Mouse (Mus musculus) heart, adult 2 months (tissue): Measurements from ENCODE around the gene E130308A19Rik. TPM values are rescaled to one million over a fixed set of nuclear protein-coding genes. Genes with fewer than 3 reads are reported as not detected.

Source experiments
- DNase-seq, 2 experiments: peaks; one replicate each; pipeline ENCODE4 v3.0.0; 2021
- H3K27ac ChIP-seq: fragments of 200-600 bp; 2 replicates; pipeline ENCODE4 v1.8.1; 2022
- H3K27me3 ChIP-seq: fragments of 200-500 bp; 2 replicates; pipeline ENCODE4 v1.6.1; 2012; ENCODE audit warnings: mild to moderate bottlenecking, low read length, inconsistent platforms, mixed read lengths; ENCODE audit not compliant: control insufficient read depth, insufficient read depth
- H3K36me3 ChIP-seq: fragments of 200-500 bp; 2 replicates; pipeline ENCODE4 v1.6.1; 2012; ENCODE audit warnings: low read length, inconsistent platforms; ENCODE audit not compliant: control insufficient read depth, insufficient read depth
- H3K4me1 ChIP-seq: fragments of 200-500 bp; 2 replicates; pipeline ENCODE4 v1.6.1; 2011; ENCODE audit warnings: low read length; ENCODE audit not compliant: control insufficient read depth, insufficient read depth
- H3K4me3 ChIP-seq: fragments of 200-600 bp; 2 replicates; pipeline ENCODE4 v1.8.1; 2022
- H3K79me2 ChIP-seq: fragments of 200-500 bp; replicated peaks from 2 replicates; pipeline ENCODE4 v1.6.1; 2012; ENCODE audit warnings: mild to moderate bottlenecking, inconsistent platforms, low read length, moderate library complexity, mixed read lengths; ENCODE audit not compliant: control insufficient read depth, insufficient read depth
- H3K9ac ChIP-seq: fragments of 200-500 bp; 2 replicates; pipeline ENCODE4 v1.6.1; 2012; ENCODE audit warnings: low read depth, mild to moderate bottlenecking, control low read depth, inconsistent platforms, low read length, mixed read lengths
- CTCF ChIP-seq: fragments of 200-600 bp; IDR thresholded peaks from 2 replicates; pipeline ENCODE4 v1.8.1; 2022; ENCODE audit warnings: antibody characterized with exemption, mild to moderate bottlenecking, moderate library complexity
- EP300 ChIP-seq: fragments of 200-500 bp; IDR thresholded peaks from 2 replicates; pipeline ENCODE4 v1.6.1; 2011; ENCODE audit warnings: low read depth, low read length, control low read depth; ENCODE audit not compliant: insufficient read depth
- POLR2A ChIP-seq: fragments of 200-500 bp; IDR thresholded peaks from 2 replicates; pipeline ENCODE4 v1.6.1; 2011; ENCODE audit warnings: mild to moderate bottlenecking, low read depth, low read length, control low read depth; ENCODE audit not compliant: insufficient read depth
- WGBS: fragments of 180-500 bp; shearing (Covaris S2); methylation state at CpG from one replicate; pipeline ENCODE4 v1.1.7; 2018; 5-methylcytosine and 5-hydroxymethylcytosine counted together
- intact Hi-C: fragments of 180-260 bp; cut with DNase I; formaldehyde crosslinking; loops from one replicate; pipeline ENCODE4 v1.15.1; 2025
- polyA plus RNA-seq: library from polyadenylated mRNA; depleted of rRNA; stranded (reverse); fragments of >200 nt; gene quantifications from 2 replicates; pipeline ENCODE4 v1.2.3, GENCODE M21; 2012; rRNA removed
- total RNA-seq, 2 experiments: library from RNA; stranded (reverse); gene quantifications; 2 replicates each; pipeline ENCODE4 v1.2.3; 2021

Gene E130308A19Rik
- total and polyA plus RNA-seq, 3 experiments, result 3.8 to 7.2 (median 6.5) TPM

DNA sequence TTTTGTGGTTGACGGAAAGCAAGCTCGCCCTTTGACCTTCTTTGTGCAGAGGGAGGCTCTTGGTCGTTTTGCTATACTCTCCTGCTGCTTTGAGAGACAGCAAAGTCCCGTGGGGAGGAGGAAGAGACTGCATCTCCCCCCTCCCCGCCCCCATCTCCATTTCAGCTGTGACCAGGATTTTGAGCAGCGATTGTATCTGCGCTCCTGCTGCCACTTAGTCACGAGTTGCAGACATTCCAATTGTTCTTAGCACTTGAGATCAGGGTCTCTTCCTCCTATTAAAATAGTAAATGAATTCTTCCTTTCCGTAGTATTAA is 180.8 kb downstream of the E130308A19Rik start:
- peak overlapping the region; percentile 71 for H3K4me3 ChIP-seq
- H3K4me1 ChIP-seq, result peaks cover 7% of the 10 kb centered on the region
- H3K36me3 ChIP-seq, result no peaks in the 10 kb centered on the region
- 6% methylated on average over 9 of the region's 9 CpGs for WGBS
- H3K79me2 ChIP-seq, result peaks cover 6% of the 10 kb centered on the region; the same call in 1 of the 2 replicates
- peak overlapping the region; percentile 93 for H3K9ac ChIP-seq
- peak overlapping the region; percentile 85 for H3K27ac ChIP-seq
- DNase-seq, result no peak
- intact Hi-C loops, result loop anchor here (5.0 kb wide), 1 partner anchor 40 kb away; no protein-coding TSS in a partner anchor
- no peaks in the 10 kb centered on the region for H3K27me3 ChIP-seq
- no peak for TF ChIP-seq POLR2A
- TF ChIP-seq CTCF, result no peak
- no peak for TF ChIP-seq EP300

- no peak for TF ChIP-seq CTCF
- no peak for TF ChIP-seq POLR2A
- TF ChIP-seq EP300, result no peak
- no peak overlapping the region; the same call in 1 of the 2 replicates for H3K27ac ChIP-seq
- no peak for DNase-seq
- peaks cover 7% of the 10 kb centered on the region for H3K4me1 ChIP-seq
- H3K27me3 ChIP-seq, result no peaks in the 10 kb centered on the region
- WGBS, result 45% methylated on average over 2 of the region's 2 CpGs
- H3K36me3 ChIP-seq, result no peaks in the 10 kb centered on the region
- H3K9ac ChIP-seq, result no peak overlapping the region
- H3K4me3 ChIP-seq, result no peak overlapping the region
- intact Hi-C loops, result loop anchor here (5.0 kb wide), 1 partner anchor 40 kb away; no protein-coding TSS in a partner anchor
- H3K79me2 ChIP-seq, result peaks cover 6% of the 10 kb centered on the region; the same call in 1 of the 2 replicates
Measured at GRCm38 (mm10) chr4:59807521-59807920, 181.5 kb downstream of the E130308A19Rik start.

GRCm38 (mm10) chr4:59808396-59808795 is 182.4 kb downstream of the E130308A19Rik start:
- H3K79me2 ChIP-seq, result peaks cover 6% of the 10 kb centered on the region; the same call in 1 of the 2 replicates
- TF ChIP-seq POLR2A (no peak), CTCF (peak; percentile 45)
- H3K4me1 ChIP-seq, result peaks cover 7% of the 10 kb centered on the region
- H3K27me3 ChIP-seq, result no peaks in the 10 kb centered on the region
- no peak overlapping the region for H3K27ac ChIP-seq
- H3K36me3 ChIP-seq, result no peaks in the 10 kb centered on the region
- no peak overlapping the region for H3K4me3 ChIP-seq
- no peak overlapping the region for H3K9ac ChIP-seq
- WGBS, result 79% methylated on average over 5 of the region's 5 CpGs
- intact Hi-C loops, result loop anchor here (5.0 kb wide), 1 partner anchor 39 kb away; no protein-coding TSS in a partner anchor
- DNase-seq, result peak in 1 of 2 experiments; percentile 40

Other genes starting within 250 kb of the E130308A19Rik start
- gene Susd1, start 187.6 kb upstream of the E130308A19Rik start, total RNA-seq, result 1 to 10 TPM; 1.5 to 1.6 TPM
- gene Susd1, start 187.6 kb upstream of the E130308A19Rik start, polyA plus RNA-seq, result 2.3 and 3.4 TPM in 2 replicates
- 10 to 100 TPM; 25.0 to 27.0 TPM for gene Ptbp3, start 76.8 kb upstream of the E130308A19Rik start, total RNA-seq
- 13.2 and 23.3 TPM in 2 replicates for gene Ptbp3, start 76.8 kb upstream of the E130308A19Rik start, polyA plus RNA-seq
- 100 to 1,000 TPM; 211 to 225 TPM for gene Hsdl2, start 44.6 kb upstream of the E130308A19Rik start, total RNA-seq
- 84.0 and 186 TPM in 2 replicates for gene Hsdl2, start 44.6 kb upstream of the E130308A19Rik start, polyA plus RNA-seq
- gene Inip, start 175.4 kb downstream of the E130308A19Rik start, total RNA-seq, result 1 to 10 TPM; 9.7 to 9.8 TPM
- gene Inip, start 175.4 kb downstream of the E130308A19Rik start, polyA plus RNA-seq, result 6.2 and 11.8 TPM in 2 replicates
- gene Snx30, start 179.6 kb downstream of the E130308A19Rik start, total RNA-seq, result 1 to 10 TPM; 4.7 to 5.5 TPM
- 1.9 and 3.6 TPM in 2 replicates for gene Snx30, start 179.6 kb downstream of the E130308A19Rik start, polyA plus RNA-seq